Mouse (Mus musculus) hindbrain, embryonic 15.5 days (tissue): ENCODE results near the gene Chst1. TPM values are rescaled to one million over a fixed set of nuclear protein-coding genes. Genes with fewer than 3 reads are reported as not detected.
A peak's percentile ranks its signal among the peaks of the same experiment; 100 is the strongest.

Experiments
- ATAC-seq: fragments of 200-750 bp; cut with Nextera tagmentation; 2 replicates; pipeline ENCODE4 v1.8.0; 2017; ENCODE audit warnings: low read depth, moderate number of reproducible peaks, moderate TSS enrichment; ENCODE audit not compliant: low FRiP score
- H3K27ac ChIP-seq: fragments of 300-500 bp; sonication (generic); replicated peaks from 2 replicates; pipeline ENCODE4 v1.5.1; 2015; ENCODE audit warnings: mild to moderate bottlenecking, inconsistent platforms
- H3K27me3 ChIP-seq: fragments of 300-500 bp; sonication (generic); 2 replicates; pipeline ENCODE4 v1.6.1; 2015; ENCODE audit warnings: control low read depth, inconsistent platforms
- H3K36me3 ChIP-seq: fragments of 300-500 bp; sonication (generic); 2 replicates; pipeline ENCODE4 v1.6.1; 2015; ENCODE audit warnings: control low read depth, inconsistent platforms
- H3K4me1 ChIP-seq: fragments of 300-500 bp; sonication (generic); replicated peaks from 2 replicates; pipeline ENCODE4 v1.6.1; 2015; ENCODE audit warnings: control low read depth, inconsistent platforms
- H3K4me2 ChIP-seq: fragments of 300-500 bp; sonication (generic); 2 replicates; pipeline ENCODE4 v1.6.1; 2015; ENCODE audit warnings: moderate library complexity, mild to moderate bottlenecking, inconsistent platforms
- H3K4me3 ChIP-seq: fragments of 300-500 bp; sonication (generic); 2 replicates; pipeline ENCODE4 v1.5.1; 2015; ENCODE audit warnings: mild to moderate bottlenecking, inconsistent platforms
- H3K9ac ChIP-seq: fragments of 300-500 bp; sonication (generic); 2 replicates; pipeline ENCODE4 v1.6.1; 2015; ENCODE audit warnings: inconsistent platforms
- H3K9me3 ChIP-seq: fragments of 300-500 bp; sonication (generic); 2 replicates; pipeline ENCODE4 v1.6.1; 2016; ENCODE audit warnings: control low read depth, inconsistent platforms
- WGBS: fragments of 180-500 bp; shearing (Covaris S2); methylation state at CpG from one replicate; pipeline ENCODE4 v1.1.7; 2015; 5-methylcytosine and 5-hydroxymethylcytosine counted together
- polyA plus RNA-seq: library from polyadenylated mRNA; unstranded; fragments of >200 nt; fragmentation: Nextera tagmentation; extraction: Ambion mirVana; gene quantifications from 2 replicates; pipeline ENCODE4 v1.2.1, GENCODE M21; 2015

Chst1 gene
- polyA plus RNA-seq, 1 experiment from 2014 or later = 31.3 TPM

DNA sequence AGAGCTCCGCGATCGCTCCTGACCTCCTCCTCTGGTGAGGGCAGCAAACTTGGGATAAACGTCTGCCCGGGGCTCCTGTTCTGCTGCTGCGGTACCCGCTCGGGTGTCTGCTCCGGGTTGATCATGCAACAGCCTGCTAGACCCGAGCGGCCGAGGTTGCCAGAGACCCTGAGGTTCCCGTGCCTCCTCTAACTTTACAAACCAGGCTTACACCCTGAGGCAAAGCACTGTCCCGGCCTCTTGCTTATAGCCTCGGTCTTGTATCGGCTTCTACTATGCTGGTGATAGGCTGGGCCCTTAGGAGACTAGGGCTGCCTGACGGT lies 802 bp downstream of the Chst1 start:
- Histone ChIP-seq H3K27ac (peak overlapping the region; percentile 77), H3K4me1 (peaks cover 50% of the 10 kb centered on the region), H3K9ac (peak overlapping the region; percentile 85), H3K27me3 (no peaks in the 10 kb centered on the region), H3K4me2 (peak overlapping the region; percentile 71), H3K4me3 (peak overlapping the region; percentile 69), H3K9me3 (no peaks in the 10 kb centered on the region), H3K36me3 (no peaks in the 10 kb centered on the region)
- under 1% methylated on average over 17 of the region's 17 CpGs for WGBS
- ATAC-seq = 0 out of 2 replicates have a peak, but pooled peaks have one; percentile 1

DNA sequence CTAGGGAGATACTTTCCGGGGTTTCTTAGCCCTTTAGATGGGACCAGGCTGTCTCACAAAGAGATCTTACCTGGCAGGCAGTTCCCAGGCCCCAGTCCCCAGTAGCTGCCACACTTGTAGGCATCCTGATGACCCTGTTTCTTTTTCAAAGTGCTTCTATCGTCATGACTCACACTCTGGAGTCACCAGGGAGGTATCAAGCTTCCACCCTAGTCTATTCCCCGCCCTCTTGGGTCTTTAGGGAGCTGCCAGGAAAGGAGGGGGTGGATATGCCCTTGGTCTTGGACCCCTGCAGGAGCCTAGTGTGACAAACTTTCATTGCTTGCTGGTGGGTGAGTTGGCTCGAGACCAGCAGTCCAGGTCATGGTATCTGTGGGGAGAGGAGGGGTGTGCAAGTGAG lies 1.7 kb downstream of the Chst1 start:
- H3K27ac ChIP-seq = no peak overlapping the region
- H3K9ac ChIP-seq = peak overlapping the region; percentile 85
- no peaks in the 10 kb centered on the region for H3K9me3 ChIP-seq
- WGBS = 49% methylated on average over 4 of the region's 4 CpGs
- no peaks in the 10 kb centered on the region for H3K27me3 ChIP-seq
- ATAC-seq = no peak
- H3K4me3 ChIP-seq = peak overlapping the region; percentile 69
- peaks cover 50% of the 10 kb centered on the region for H3K4me1 ChIP-seq
- no peaks in the 10 kb centered on the region for H3K36me3 ChIP-seq
- H3K4me2 ChIP-seq = peak overlapping the region; percentile 71

DNA sequence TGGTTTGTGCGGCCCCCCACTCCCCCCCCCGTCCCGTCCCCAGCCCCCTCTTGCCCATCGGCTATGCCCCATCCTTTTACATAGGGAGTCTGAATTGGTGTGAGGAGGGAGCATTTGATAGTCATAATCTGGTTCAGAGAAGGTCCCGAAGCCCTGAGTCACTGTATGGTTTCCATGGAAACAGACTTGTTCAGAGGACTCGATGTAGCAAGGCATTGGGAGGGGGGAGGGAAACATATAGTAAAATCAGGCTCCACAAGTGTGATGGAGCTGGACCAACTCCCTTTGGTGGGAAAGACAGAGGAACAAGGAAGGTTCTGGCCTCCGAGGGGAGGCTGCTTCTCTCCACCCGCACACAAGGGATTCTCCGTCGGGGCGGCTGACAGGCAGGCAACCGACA lies 2.6 kb downstream of the Chst1 start:
- Histone ChIP-seq H3K9ac (peak overlapping the region; percentile 32; the same call in 1 of the 2 replicates), H3K27ac (no peak overlapping the region), H3K27me3 (no peaks in the 10 kb centered on the region), H3K4me1 (peaks cover 50% of the 10 kb centered on the region), H3K9me3 (no peaks in the 10 kb centered on the region), H3K4me3 (peak overlapping the region; percentile 69), H3K4me2 (peak overlapping the region; percentile 71), H3K36me3 (no peaks in the 10 kb centered on the region)
- ATAC-seq = peak; percentile 39; the same call in 1 of the 2 replicates
- WGBS = 12% methylated on average over 12 of the region's 12 CpGs

DNA sequence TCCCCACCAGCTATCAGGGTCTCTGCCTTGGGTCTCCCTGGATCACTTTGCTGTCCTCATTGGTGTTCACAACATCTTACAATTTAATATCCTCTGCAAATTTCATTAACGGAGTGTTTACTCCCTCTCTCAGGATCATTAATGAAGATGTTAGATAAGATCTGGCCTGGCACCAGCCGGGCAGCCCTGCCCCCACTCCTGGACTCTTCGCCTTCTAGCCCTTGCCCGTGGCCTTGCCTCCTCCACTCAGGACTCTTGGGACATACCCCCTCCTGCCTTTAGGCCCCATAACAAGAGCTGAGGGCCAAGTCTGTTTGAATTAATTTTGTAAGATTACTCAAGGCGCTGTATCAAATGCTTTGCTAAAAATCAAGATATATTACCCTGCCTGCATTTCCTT lies 4.1 kb downstream of the Chst1 start:
- Histone ChIP-seq H3K4me2 (peak overlapping the region; percentile 71; the same call in 1 of the 2 replicates), H3K27me3 (no peaks in the 10 kb centered on the region), H3K9ac (no peak overlapping the region), H3K4me3 (no peak overlapping the region), H3K27ac (no peak overlapping the region), H3K4me1 (peaks cover 59% of the 10 kb centered on the region), H3K9me3 (no peaks in the 10 kb centered on the region), H3K36me3 (no peaks in the 10 kb centered on the region)
- WGBS = 56% methylated on average over 5 of the region's 5 CpGs
- ATAC-seq = no peak

DNA sequence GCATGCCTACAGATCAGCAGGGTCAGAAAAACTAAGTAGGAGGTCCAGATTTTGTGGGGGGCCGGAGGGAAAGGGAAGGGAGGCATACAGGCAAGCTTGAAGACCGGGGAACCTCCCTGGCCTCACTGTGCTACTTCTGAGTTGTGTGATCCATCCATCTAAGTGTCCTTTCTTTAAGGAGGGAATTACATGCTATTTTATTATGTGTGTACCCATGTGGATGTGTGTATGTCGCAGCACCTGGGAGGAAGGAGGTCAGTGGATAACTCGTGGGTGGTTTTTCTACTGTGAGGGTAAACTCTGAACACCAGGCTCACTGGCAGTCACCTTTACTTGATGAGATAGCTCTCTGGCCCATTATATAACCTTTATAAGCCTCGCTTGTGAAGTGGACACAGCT lies 5.1 kb downstream of the Chst1 start:
- no peak overlapping the region for H3K4me2 ChIP-seq
- no peaks in the 10 kb centered on the region for H3K9me3 ChIP-seq
- WGBS = 85% methylated on average over 5 of the region's 5 CpGs
- H3K4me1 ChIP-seq = peaks cover 56% of the 10 kb centered on the region
- H3K4me3 ChIP-seq = no peak overlapping the region
- H3K27ac ChIP-seq = no peak overlapping the region
- no peak overlapping the region for H3K9ac ChIP-seq
- no peaks in the 10 kb centered on the region for H3K36me3 ChIP-seq
- no peaks in the 10 kb centered on the region for H3K27me3 ChIP-seq
- no peak for ATAC-seq

DNA sequence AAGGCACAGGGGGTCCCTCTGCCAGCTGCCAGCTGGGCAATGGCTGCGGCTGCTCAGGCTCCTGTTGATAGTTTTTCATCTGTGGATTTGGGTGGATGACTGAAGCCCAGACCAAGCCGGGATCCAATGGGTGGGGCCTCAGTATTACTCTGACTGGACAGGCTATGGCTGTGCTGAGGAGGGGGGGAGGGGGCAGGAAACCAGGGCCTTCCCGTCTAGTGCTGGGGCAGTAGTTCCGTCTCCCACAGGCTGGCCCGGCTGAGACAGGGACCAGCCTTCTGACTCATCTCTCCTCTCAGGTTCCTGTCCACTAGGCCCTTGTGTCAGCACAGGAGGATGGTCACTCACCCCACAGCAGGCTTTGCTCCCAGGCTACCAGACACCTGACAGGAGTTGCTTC lies 6.5 kb downstream of the Chst1 start:
- H3K4me1 ChIP-seq = peaks cover 48% of the 10 kb centered on the region
- no peaks in the 10 kb centered on the region for H3K27me3 ChIP-seq
- WGBS = 70% methylated on average over 5 of the region's 5 CpGs
- no peaks in the 10 kb centered on the region for H3K9me3 ChIP-seq
- H3K36me3 ChIP-seq = no peaks in the 10 kb centered on the region
- no peak overlapping the region for H3K4me3 ChIP-seq
- no peak overlapping the region for H3K27ac ChIP-seq
- H3K9ac ChIP-seq = no peak overlapping the region
- H3K4me2 ChIP-seq = no peak overlapping the region
- no peak for ATAC-seq

DNA sequence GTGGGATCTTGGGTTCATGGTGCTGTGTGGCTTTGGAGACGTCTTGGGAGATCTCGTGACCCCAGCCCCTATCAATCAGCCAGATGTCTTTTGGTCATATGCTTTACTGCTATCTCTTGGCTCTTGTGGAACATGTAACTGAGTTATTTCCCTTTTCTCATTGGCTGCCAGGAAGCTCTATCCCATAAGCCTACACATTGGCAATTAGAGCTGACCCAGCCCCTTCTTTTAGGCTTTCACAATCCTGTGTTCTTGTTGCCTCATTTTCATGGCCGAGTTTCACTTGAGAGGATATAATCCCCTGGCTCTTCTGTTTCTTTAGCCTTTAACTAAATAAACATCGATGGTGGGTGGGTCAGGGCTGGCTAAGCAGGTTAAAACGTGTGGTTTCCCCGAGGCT lies 7.6 kb downstream of the Chst1 start:
- Histone ChIP-seq H3K4me3 (no peak overlapping the region), H3K9me3 (no peaks in the 10 kb centered on the region), H3K36me3 (no peaks in the 10 kb centered on the region), H3K27ac (no peak overlapping the region), H3K27me3 (no peaks in the 10 kb centered on the region), H3K4me2 (no peak overlapping the region), H3K4me1 (peaks cover 37% of the 10 kb centered on the region), H3K9ac (no peak overlapping the region)
- ATAC-seq = no peak
- 77% methylated on average over 6 of the region's 6 CpGs for WGBS

DNA sequence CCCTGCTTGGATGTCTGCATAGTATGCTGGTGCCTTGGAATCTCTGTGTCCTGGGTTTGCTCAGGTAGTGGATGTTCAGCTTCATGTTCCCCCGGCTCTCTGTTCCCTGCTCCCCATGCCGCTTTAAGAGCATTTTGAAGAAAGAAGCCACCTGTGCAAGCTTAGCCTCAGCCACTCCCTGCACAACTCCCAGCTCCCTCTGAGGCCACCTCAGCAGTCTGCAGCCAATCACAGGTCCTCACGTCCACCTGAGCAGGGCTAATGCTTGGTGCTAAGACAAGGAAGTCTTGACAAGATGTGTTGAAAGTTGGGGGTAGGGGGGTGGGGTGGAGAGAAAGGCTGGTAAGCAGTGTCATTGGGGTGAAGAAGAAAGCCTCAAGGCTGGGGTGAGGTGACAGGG lies 8.1 kb downstream of the Chst1 start:
- H3K4me2 ChIP-seq = no peak overlapping the region
- 89% methylated on average over 3 of the region's 3 CpGs for WGBS
- H3K4me3 ChIP-seq = no peak overlapping the region
- H3K4me1 ChIP-seq = peaks cover 32% of the 10 kb centered on the region
- H3K9me3 ChIP-seq = no peaks in the 10 kb centered on the region
- no peaks in the 10 kb centered on the region for H3K36me3 ChIP-seq
- ATAC-seq = no peak
- H3K27ac ChIP-seq = no peak overlapping the region
- no peak overlapping the region for H3K9ac ChIP-seq
- H3K27me3 ChIP-seq = no peaks in the 10 kb centered on the region

DNA sequence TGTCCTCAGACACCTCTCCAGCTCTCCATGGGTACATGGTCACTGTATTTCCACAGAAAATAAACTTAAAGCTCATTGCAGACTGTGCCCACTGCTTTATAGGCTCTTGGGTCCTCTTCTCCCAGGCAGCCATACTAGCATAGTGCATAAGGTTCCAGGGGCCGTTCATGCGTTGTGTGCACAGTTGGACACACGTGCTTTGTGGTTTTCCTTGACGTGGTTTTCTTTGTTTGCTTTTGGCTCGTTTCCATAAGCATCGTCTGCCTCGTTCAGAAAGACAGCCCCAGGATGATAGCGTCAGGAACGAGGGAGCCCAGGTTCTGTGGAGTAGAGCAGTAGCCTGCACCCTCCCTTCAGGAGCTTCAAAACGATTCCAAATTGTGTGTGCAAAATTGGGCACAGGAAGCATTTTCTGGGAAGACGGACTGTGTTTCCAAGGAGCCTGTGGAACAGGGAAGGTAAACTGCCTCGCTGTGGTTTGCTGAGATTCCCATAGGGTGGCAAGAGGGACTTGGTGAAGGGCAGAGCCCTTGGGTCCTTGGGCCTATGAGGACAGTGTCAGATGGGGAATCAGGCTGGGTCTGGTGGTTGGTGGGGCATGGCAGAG lies 8.6 kb downstream of the Chst1 start:
- no peak overlapping the region for H3K27ac ChIP-seq
- WGBS = 43% methylated on average over 12 of the region's 12 CpGs

DNA sequence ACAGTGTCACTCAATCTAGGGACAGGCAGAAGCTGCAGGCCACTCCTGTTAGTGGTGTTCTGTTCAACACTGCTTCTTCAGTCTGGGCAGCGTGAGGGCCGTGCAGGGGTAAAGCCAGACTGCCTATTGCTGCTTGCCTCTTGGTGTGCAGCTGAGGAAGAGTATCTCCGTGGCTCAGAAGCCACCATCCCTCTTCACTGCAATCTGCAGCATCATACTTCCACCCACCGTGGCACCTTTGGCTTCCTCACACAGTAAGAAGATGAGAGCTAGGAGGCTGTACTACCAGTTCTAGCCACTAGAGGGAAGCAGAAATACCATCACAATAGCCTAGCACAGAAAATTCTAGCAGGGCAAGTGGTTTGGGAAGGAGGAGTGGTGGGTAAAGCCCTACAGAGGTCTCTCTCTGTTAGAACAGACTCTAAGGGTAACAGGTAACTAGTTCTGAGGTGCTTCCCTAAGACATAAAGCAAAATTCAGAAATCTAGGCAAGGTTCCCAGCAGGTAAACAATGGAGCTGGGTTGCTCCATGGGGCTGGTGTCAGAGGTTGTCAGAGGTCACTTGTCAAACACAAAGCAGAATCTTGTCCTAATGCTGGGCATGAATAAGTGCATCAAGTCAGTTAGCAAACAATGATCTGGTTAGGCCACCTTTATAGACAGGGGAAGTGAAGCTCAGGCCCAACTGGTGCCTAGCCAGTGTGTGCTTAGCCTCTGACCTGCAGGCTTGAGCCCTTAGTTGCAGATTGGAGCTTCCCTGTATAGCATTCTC lies 9.5 kb downstream of the Chst1 start:
- H3K9ac ChIP-seq = no peak overlapping the region
- peaks cover 12% of the 10 kb centered on the region for H3K36me3 ChIP-seq
- 50% methylated on average over 4 of the region's 4 CpGs for WGBS
- no peak overlapping the region for H3K4me2 ChIP-seq
- no peak overlapping the region for H3K4me3 ChIP-seq
- peaks cover 18% of the 10 kb centered on the region for H3K4me1 ChIP-seq
- ATAC-seq = peak; percentile 42; the same call in 1 of the 2 replicates
- no peaks in the 10 kb centered on the region for H3K27me3 ChIP-seq
- no peak overlapping the region for H3K27ac ChIP-seq
- H3K9me3 ChIP-seq = no peaks in the 10 kb centered on the region

More for the DNA sequence above, 8.6 kb downstream of the Chst1 start:
- H3K9ac ChIP-seq = no peak overlapping the region
- H3K4me3 ChIP-seq = no peak overlapping the region
- peaks cover 4% of the 10 kb centered on the region for H3K36me3 ChIP-seq
- no peaks in the 10 kb centered on the region for H3K27me3 ChIP-seq
- H3K9me3 ChIP-seq = no peaks in the 10 kb centered on the region
- no peak for ATAC-seq
- H3K4me2 ChIP-seq = no peak overlapping the region
- H3K4me1 ChIP-seq = peaks cover 27% of the 10 kb centered on the region

DNA sequence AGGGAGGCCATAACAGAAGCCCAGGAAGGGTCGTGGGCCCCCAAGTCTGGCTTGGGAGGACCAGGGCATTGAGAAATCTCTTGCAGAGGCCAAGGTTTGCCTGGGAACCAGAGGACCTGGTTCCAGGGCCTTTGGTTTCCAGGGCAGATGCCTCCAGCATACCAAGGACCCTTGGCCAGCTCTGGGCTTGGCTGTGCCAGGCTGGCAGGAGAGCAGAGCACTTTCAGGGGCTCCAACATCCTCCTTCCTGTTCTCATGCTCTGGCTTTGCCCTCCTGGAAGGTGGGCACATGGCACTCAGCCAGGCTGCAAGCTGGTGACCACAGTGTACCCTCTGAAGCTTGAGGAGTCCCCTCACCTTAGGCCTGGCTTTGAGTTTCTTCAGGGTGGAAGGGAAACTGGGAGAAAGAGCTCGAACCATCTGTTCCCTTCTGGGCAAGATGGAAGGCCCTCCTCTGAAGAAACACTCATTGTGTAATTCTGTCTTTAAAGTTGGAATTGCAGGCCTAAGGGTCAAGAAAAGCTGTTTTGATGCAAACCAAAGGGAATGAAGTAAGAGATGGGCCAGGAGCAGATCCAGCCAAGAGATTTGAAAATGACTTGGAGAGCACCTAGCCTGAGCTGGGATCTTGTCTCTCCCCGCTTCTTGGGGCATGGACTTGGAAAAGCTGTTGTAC lies 10.3 kb downstream of the Chst1 start:
- H3K27me3 ChIP-seq = no peaks in the 10 kb centered on the region
- H3K36me3 ChIP-seq = peaks cover 19% of the 10 kb centered on the region
- H3K4me2 ChIP-seq = no peak overlapping the region
- H3K4me1 ChIP-seq = peaks cover 11% of the 10 kb centered on the region; the same call in 1 of the 2 replicates
- H3K9me3 ChIP-seq = no peaks in the 10 kb centered on the region
- no peak overlapping the region for H3K27ac ChIP-seq
- WGBS = 78% methylated on average over 3 of the region's 3 CpGs
- no peak overlapping the region for H3K9ac ChIP-seq
- no peak overlapping the region for H3K4me3 ChIP-seq
- ATAC-seq = no peak

DNA sequence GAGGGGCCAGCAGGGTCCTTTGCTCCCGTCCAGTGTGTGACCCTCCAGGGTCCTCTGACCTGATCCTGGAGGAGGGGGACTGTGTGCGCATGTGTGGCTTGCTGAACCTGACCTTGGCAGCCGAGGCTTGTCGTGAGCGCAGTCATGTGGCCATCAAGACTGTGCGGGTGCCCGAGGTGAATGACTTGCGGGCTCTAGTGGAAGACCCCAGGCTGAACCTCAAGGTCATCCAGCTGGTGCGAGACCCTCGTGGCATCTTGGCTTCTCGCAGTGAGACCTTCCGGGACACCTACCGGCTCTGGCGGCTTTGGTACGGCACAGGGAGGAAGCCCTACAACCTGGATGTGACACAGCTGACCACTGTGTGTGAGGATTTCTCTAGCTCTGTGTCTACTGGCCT lies 14.1 kb downstream of the Chst1 start:
- ATAC-seq = no peak
- Histone ChIP-seq H3K4me1 (peaks cover 2% of the 10 kb centered on the region; the same call in 1 of the 2 replicates), H3K4me2 (no peak overlapping the region), H3K27ac (no peak overlapping the region), H3K9ac (no peak overlapping the region), H3K27me3 (no peaks in the 10 kb centered on the region), H3K4me3 (no peak overlapping the region), H3K9me3 (no peaks in the 10 kb centered on the region), H3K36me3 (peaks cover 19% of the 10 kb centered on the region)
- WGBS = 95% methylated on average over 15 of the region's 15 CpGs
